Mouse (Mus musculus) monocyte, adult 5-6 weeks (primary cell): ENCODE measurements around the gene Pdcd7. TPM values are rescaled to one million over a fixed set of nuclear protein-coding genes. Genes with fewer than 3 reads are reported as not detected.
A peak's percentile ranks its signal among the peaks of the same experiment; 100 is the strongest.
"Not testable (repeated sequence)": the region's sequence is repeated elsewhere in the genome, so short reads cannot be mapped to it uniquely, and the experiment has no call there.

Experiments
- ATAC-seq: fragments of 153-309, 156-312 bp; replicated peaks from 2 replicates; pipeline ENCODE4 v1.8.0; 2017; ENCODE audit warnings: mild to moderate bottlenecking; ENCODE audit not compliant: low TSS enrichment, insufficient number of reproducible peaks, severe bottlenecking, poor library complexity, low FRiP score
- total RNA-seq: library from RNA; stranded (forward); fragments of 200-1000, 200-491, 200-594 nt; gene quantifications from 3 replicates; pipeline ENCODE4 v1.2.3, GENCODE M21; 2017

Pdcd7 gene
- total RNA-seq = 16.3 to 44.7 TPM (median 24.6 TPM) in 3 replicates

GRCm38 (mm10) chr9:65345854-65346475 lies at the start of gene Pdcd7:
Pdcd7 (plus strand) TSS chr9:65346104.
- peak; percentile 99 for ATAC-seq

- ATAC-seq = no peak
Observed at GRCm38 (mm10) chr9:65297056-65297455, 48.8 kb upstream of the Pdcd7 start.

GRCm38 (mm10) chr9:65298761-65299160 lies 47.1 kb upstream of the Pdcd7 start:
- ATAC-seq = no peak

- ATAC-seq = no peak
Observed at GRCm38 (mm10) chr9:65299650-65300049, 46.3 kb upstream of the Pdcd7 start.

GRCm38 (mm10) chr9:65302327-65302983 lies 43.4 kb upstream of the Pdcd7 start:
- no peak for ATAC-seq

- ATAC-seq = no peak
Observed at GRCm38 (mm10) chr9:65303586-65303985, 42.3 kb upstream of the Pdcd7 start.

GRCm38 (mm10) chr9:65304300-65304699 lies 41.6 kb upstream of the Pdcd7 start:
- no peak for ATAC-seq

- no peak for ATAC-seq
Observed at GRCm38 (mm10) chr9:65306672-65307071, 39.2 kb upstream of the Pdcd7 start.

GRCm38 (mm10) chr9:65308011-65308410 lies 37.9 kb upstream of the Pdcd7 start:
- ATAC-seq = no peak

- 0 out of 2 replicates have a peak, but pooled peaks have one; percentile 35 for ATAC-seq
Observed at GRCm38 (mm10) chr9:65312669-65313357, 33.1 kb upstream of the Pdcd7 start.

GRCm38 (mm10) chr9:65313846-65314245 lies 32.1 kb upstream of the Pdcd7 start:
- no peak for ATAC-seq

- no peak for ATAC-seq
Observed at GRCm38 (mm10) chr9:65322255-65322900, 23.5 kb upstream of the Pdcd7 start.

GRCm38 (mm10) chr9:65325971-65326370 lies 19.9 kb upstream of the Pdcd7 start:
- no peak for ATAC-seq

- no peak for ATAC-seq
Observed at GRCm38 (mm10) chr9:65327371-65327770, 18.5 kb upstream of the Pdcd7 start.

GRCm38 (mm10) chr9:65333958-65334357 lies 11.9 kb upstream of the Pdcd7 start:
- no peak for ATAC-seq

- ATAC-seq = no peak
Observed at GRCm38 (mm10) chr9:65339146-65339545, 6.8 kb upstream of the Pdcd7 start.

- ATAC-seq = no peak
Observed at GRCm38 (mm10) chr9:65340414-65340813, 5.5 kb upstream of the Pdcd7 start.

- not testable (repeated sequence) for ATAC-seq
Observed at GRCm38 (mm10) chr9:65345439-65345838, 465 bp upstream of the Pdcd7 start.

GRCm38 (mm10) chr9:65346476-65347111 lies 690 bp downstream of the Pdcd7 start:
- ATAC-seq = peak; percentile 34
